Mouse (Mus musculus) layer of hippocampus, adult 2 months (tissue): ENCODE measurements around the gene Pam. TPM values are rescaled to one million over a fixed set of nuclear protein-coding genes. Genes with fewer than 3 reads are reported as not detected.

Experiments used
- DNase-seq, 2 experiments: peaks; one replicate each; pipeline ENCODE4 v3.0.0; 2022; ENCODE audit warnings: low spot score in 2 of 2
- H3K27ac ChIP-seq: fragments of 200-600 bp; 2 replicates; pipeline ENCODE4 v1.8.1; 2022
- H3K4me3 ChIP-seq: fragments of 200-600 bp; 2 replicates; pipeline ENCODE4 v1.8.1; 2022; ENCODE audit warnings: mild to moderate bottlenecking
- CTCF ChIP-seq: fragments of 200-600 bp; conservative IDR thresholded peaks from 2 replicates; pipeline ENCODE4 v1.8.1; 2022; ENCODE audit warnings: antibody characterized with exemption, mild to moderate bottlenecking, moderate library complexity
- total RNA-seq, 2 experiments: library from RNA; stranded (reverse); gene quantifications; 2 replicates each; pipeline ENCODE4 v1.2.3; 2021

Pam gene
- total RNA-seq, 2 experiments from 2014 or later = 193 to 200 TPM

DNA sequence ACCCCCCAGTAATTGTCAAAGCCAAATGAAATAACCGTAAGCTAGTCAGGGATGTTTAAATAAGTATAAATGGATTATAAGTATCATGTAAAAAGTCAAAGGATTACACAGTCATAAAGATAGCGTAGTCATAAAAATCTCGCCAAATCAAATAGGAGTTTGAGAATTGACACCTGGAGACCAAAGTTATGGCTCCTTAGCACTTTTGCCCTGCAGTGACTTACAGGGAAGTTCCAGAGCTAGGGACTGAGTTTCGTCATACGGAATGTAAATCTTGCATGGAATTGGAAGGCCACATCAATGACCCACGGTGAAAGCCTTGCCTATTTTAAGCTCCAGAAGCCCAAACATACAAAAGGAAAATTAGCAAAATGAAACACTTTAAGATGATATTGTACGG, 192.6 kb downstream of the Pam start:
- DNase-seq = no peak
- H3K27ac ChIP-seq = no peak overlapping the region
- no peak for TF ChIP-seq CTCF
- no peak overlapping the region for H3K4me3 ChIP-seq

DNA sequence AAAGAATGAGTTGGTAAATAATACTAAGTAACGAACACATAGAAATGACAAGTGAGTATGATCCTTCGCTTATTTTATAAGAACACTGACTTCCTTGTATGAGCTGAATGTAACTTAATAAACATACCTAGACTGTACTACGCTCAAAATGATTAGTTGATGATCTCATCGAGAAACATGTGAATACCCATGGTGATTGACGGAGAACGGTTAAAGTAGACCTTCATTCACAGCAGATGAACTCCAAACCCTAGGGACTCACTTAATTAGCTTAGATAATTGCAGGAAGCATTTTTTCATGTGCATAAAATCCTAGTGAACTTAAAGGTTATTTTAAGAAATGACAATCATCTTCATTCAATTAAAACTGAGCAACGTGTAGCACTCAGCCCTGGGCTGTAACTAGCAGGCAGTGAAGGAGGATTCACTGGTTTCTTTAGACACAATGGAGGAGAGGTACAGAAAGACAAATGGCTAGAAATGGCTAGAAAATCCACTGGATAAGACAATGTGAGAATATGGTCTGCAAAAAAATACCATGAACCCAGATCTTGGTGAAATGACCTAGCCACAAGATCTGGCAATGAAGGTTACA, 194.8 kb downstream of the Pam start:
- DNase-seq = no peak
- Histone ChIP-seq H3K4me3 (no peak overlapping the region), H3K27ac (no peak overlapping the region)
- no peak for TF ChIP-seq CTCF

- TF ChIP-seq CTCF = no peak
- Histone ChIP-seq H3K27ac (peak overlapping the region; percentile 68; the same call in 1 of the 2 replicates), H3K4me3 (no peak overlapping the region)
- DNase-seq = no peak
Measured at GRCm38 (mm10) chr1:97887511-97887910, 207.9 kb downstream of the Pam start.

DNA sequence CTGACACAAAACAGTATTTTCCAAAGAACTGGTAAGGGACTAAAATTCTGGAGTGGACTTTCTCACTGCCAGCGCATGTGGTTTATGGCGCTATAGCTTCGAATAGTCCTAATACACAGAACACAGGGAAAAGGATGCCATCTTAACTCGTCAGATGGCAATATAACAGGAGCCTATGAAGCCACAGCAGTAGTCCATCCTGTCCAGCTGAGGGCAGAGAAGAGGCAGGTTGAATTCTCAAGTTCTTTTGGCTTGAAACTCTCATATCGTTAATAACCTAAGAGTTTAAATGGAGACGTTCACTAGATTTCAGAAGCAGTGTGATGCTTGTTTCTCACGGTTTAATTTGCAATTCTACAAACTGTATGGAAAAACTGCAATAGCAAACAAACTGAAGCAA, 211.9 kb downstream of the Pam start:
- DNase-seq = no peak
- Histone ChIP-seq H3K4me3 (no peak overlapping the region), H3K27ac (no peak overlapping the region)
- TF ChIP-seq CTCF = peak; percentile 47

DNA sequence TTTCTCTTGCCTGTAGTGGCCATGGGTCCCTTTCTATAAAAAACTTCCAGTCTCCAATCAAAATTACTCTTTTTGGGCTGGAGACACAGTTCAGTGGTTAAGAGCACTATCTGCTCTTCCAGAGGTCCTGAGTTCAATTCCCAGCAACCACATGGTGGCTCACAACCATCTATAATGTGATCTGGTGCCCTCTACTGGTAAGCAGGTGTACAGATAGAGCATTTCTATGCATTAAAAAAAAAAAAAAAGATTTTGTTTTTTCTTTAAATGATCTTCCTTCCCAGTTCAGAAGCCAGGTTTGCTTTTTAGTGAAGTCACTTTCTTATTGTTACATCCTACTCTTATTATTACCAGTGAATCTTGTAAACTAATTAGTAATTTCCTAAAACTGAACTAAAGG, 218.4 kb downstream of the Pam start:
- peak; percentile 58 for TF ChIP-seq CTCF
- Histone ChIP-seq H3K4me3 (no peak overlapping the region), H3K27ac (no peak overlapping the region)
- no peak for DNase-seq

GRCm38 (mm10) chr1:97873490-97874054, 221.9 kb downstream of the Pam start:
- no peak for DNase-seq
- peak overlapping the region; percentile 51; the same call in 1 of the 2 replicates for H3K27ac ChIP-seq
- H3K4me3 ChIP-seq = no peak overlapping the region
- TF ChIP-seq CTCF = no peak

- peak in 1 of 2 experiments; percentile 29 for DNase-seq
- TF ChIP-seq CTCF = peak; percentile 76
Measured at GRCm38 (mm10) chr1:97872493-97872892, 223.0 kb downstream of the Pam start.

DNA sequence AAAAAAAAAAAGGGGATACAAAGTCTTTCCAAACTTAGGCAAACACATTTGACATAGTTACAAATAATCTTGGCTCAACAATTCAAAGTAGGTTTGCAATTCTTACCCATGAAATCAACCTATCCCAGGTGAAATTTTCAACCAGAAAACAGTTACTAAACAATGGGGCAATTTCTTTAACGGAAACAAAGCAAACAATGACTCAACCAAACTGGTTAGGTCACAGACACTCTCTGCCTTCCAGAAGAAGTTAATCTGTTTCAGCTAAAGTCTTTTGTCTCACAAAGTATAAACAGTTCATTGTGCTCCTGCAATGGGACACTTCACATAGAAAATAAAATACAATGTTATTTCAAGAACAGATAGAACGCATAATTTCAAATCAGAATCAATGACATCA, 223.4 kb downstream of the Pam start:
- Histone ChIP-seq H3K4me3 (no peak overlapping the region), H3K27ac (peak overlapping the region; percentile 51; the same call in 1 of the 2 replicates)
- TF ChIP-seq CTCF = no peak
- DNase-seq = no peak

More at GRCm38 (mm10) chr1:97872493-97872892, 223.0 kb downstream of the Pam start:
- Histone ChIP-seq H3K4me3 (no peak overlapping the region), H3K27ac (peak overlapping the region; percentile 51; the same call in 1 of the 2 replicates)

DNA sequence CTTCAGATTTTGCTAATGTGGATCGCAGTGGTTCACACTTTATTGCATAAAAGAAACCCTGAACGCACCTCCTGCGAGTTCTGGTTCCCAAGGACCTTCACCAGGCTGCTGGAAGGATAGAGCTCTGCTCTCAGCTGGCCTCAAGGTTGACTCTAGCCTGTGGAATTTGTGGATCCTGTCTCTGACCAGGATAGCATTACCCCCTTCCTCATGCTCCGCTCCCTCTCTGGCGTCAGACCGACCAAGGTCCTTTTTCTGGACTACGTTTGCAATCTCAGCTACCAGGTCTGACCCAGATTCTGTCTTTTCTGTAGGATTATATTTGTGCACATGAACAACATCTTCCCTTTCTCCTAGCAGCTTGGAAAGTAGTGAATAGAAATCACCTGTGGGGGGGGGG, 231.3 kb downstream of the Pam start:
- no peak for TF ChIP-seq CTCF
- no peak overlapping the region for H3K27ac ChIP-seq
- DNase-seq = no peak
- no peak overlapping the region for H3K4me3 ChIP-seq

- Histone ChIP-seq H3K4me3 (no peak overlapping the region), H3K27ac (peak overlapping the region; percentile 49)
- DNase-seq = peak; percentile 84 to 90
- TF ChIP-seq CTCF = no peak
Measured at GRCm38 (mm10) chr1:97863140-97863539, 232.3 kb downstream of the Pam start.

DNA sequence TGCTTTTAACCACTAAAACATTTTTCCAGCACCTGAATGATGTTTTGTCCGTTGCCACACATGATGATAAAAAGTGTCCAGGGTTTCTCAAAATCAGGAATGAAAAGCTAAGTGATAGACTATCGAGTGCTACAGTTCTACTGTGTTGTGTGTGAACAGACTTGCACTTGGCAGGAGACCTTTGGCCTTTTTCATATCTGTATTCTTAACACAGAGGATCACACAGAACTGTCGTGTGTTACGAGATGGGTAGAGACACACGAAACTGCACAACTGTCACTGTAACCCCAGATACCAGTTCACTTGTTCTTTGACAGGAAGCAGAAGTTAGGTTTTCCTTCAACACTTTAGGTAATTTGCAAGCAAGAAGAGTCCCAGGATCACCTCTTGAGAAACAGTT, 232.7 kb downstream of the Pam start:
- DNase-seq = no peak
- no peak overlapping the region for H3K4me3 ChIP-seq
- peak overlapping the region; percentile 49 for H3K27ac ChIP-seq
- no peak for TF ChIP-seq CTCF

DNA sequence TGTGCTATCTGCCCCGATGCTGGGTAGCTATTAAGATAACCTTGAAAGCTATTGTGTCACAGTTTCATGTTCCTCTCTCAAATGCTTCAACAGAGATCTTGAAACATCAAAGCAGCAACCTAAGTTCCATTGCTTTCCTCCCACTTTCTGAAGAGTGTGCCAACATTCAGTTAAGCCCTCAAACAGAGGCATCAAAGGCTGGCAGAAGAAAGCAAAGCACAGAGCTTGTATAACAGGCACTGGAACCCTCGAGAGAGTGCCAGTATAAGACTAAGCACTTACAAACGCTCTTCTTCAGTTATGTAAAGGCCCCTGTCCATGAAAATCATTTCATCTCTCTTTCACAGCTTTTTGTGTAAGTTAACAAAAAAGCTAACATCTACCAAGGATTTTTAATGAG, 241.2 kb downstream of the Pam start:
- Histone ChIP-seq H3K27ac (no peak overlapping the region), H3K4me3 (no peak overlapping the region)
- no peak for DNase-seq
- no peak for TF ChIP-seq CTCF

DNA sequence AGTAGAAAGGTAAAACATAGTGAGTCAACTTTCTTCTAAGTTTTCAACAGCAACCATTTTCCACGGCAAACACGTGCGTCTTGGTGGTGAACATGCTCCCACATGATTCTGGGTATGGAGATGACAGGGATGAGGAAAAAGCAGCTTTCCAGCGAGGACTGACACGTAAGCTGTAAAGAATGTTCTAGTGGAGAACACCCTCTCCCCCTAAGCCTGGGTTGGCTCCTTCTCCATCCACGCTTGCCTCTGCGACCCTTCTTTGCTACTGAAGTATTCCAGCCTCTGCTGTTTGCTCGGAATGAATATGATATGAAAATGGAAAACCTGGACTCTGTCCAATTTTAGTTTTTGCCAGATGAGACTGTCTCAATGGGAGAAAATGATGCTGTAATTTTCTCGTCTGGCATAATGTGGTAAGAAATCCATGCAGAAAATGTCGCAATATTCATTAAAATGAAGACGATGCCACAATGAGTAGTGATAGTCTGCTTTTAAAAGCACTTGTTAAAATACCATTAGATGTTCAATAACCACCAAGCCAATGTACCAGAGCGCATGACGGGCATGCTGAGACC, 243.8 kb downstream of the Pam start:
- no peak for TF ChIP-seq CTCF
- DNase-seq = no peak
- no peak overlapping the region for H3K4me3 ChIP-seq
- H3K27ac ChIP-seq = no peak overlapping the region
